Mouse (Mus musculus): Measurements from ENCODE around the gene Taar6. TPM values are rescaled to one million over a fixed set of nuclear protein-coding genes. Genes with fewer than 3 reads are reported as not detected.

The Taar6 gene
- under 1 TPM in 1 of 2 experiments, not detected in 1; 0.16 TPM for polyA plus RNA-seq (2017; shearing (Covaris generic))

GRCm38 (mm10) chr10:23985546-23985945, at the start of gene Taar6:
Gene Taar6 (minus strand): TSS chr10:23985646.

GRCm38 (mm10) chr10:24026922-24027321, 41.5 kb upstream of the Taar6 start, which contains the start of gene Taar7d:
Gene Taar7d (plus strand): TSS chr10:24027222.

DNA sequence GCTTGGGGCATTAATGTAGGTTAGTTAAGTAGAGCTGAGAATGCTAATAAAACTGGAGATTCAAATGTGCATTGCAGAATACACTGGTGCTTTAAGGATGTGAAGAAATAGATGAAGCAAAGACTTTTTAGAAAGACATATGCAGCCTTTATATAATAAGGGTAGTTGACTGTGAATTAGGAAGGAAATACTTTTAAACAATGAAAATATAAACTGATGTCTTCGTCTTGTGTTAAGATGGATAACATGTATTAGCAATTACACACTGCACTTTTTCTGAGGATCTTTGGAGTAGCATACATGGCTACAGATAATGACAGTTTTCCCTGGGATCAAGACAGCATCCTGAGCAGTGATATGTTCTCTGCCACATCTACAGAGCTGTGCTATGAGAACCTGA, 14.2 kb upstream of the Taar6 start, which contains the start of gene Taar7b:
Gene Taar7b, plus strand, starts transcription at position 301 of the 400 bp plus-strand sequence.

DNA sequence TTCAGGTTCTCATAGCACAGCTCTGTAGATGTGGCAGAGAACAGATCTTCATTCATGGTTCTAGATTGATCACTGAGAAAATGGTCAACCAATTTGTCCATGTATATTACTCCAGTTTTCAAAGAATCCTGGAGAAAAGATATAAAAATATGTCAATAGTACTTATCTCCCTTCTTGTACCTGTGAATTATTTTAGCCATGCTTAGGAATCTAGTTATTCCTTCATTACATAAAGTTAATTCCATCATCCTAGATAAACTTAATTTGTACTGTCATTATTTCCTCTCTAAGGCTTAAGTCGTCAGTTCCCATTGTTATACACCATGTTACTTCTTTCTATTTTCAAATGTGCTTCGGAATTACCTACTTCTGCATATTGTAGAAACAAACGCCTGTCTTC, 7.9 kb upstream of the Taar6 start, which contains the start of gene Taar7a:
Gene Taar7a, minus strand, starts transcription at position 101 of the 400 bp plus-strand sequence.

DNA sequence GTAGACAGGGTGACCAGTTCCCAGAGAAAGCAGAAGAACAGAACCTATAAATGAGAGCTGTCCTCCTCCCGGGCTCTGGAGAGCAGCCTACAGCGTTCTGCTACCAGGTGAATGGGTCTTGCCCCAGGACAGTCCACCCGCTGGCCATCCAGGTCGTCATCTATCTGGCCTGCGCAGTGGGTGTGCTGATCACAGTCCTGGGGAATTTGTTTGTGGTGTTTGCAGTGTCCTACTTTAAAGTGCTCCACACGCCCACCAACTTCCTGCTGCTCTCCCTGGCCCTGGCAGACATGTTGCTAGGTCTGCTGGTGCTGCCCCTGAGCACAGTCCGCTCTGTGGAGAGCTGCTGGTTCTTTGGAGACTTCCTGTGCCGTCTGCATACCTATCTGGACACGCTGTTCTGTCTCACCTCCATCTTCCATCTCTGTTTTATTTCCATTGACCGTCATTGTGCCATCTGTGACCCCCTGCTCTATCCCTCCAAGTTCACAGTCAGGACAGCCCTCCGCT, 14.7 kb downstream of the Taar6 start, which contains the start of gene Taar5:
Gene Taar5, plus strand, starts transcription at position 51 of the 510 bp plus-strand sequence.

DNA sequence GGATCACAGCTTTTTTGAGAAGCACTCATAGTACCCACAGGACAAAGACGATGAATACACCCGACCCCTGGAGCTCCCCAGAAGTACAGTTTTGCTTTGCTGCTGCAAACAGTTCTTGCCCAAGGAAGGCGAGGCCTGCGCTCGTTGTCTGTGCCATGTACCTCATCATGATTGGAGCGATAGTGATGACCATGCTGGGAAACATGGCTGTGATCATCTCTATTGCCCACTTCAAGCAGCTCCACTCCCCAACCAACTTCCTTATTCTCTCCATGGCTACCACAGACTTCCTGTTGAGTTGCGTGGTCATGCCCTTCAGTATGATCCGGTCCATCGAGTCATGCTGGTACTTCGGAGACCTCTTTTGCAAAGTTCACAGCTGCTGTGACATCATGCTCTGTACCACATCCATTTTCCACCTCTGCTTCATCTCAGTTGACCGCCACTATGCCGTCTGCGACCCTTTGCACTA, 25.0 kb downstream of the Taar6 start, which contains the start of gene Taar4:
Gene Taar4, plus strand, starts transcription at position 51 of the 472 bp plus-strand sequence.

DNA sequence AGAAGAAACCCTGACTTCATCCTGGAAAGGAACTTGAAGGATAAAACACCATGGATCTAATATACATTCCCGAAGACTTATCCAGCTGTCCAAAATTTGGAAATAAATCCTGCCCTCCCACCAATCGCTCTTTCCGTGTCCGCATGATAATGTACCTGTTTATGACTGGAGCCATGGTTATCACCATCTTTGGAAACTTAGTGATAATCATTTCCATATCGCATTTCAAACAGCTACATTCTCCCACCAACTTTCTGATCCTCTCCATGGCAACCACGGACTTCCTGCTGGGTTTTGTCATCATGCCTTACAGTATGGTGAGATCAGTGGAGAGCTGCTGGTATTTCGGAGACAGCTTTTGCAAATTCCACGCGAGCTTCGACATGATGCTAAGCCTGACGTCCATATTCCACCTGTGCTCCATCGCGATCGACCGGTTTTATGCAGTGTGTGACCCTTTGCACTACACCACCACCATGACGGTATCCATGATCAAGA, 35.9 kb downstream of the Taar6 start, which contains the start of gene Taar3:
Gene Taar3, plus strand, starts transcription at position 51 of the 498 bp plus-strand sequence.

DNA sequence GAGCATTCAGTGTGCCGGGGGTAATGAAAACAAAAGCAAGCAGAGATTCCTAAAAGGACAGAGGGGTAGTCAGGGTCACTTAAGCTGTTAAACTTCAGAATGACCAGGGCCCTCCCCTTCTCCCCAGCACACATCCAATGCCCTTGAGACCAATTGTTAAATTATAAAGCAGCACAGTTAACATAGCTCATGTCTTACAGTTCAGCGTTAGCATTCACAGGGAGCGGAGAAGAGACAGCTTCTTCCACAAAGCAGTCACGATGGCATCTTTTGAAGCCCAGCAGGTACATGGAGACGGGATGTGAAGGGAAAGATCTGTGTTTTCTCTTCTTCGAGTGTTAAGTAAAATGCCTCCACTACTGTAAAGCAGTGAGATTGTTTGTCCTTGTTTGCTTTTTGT, 47.1 kb downstream of the Taar6 start, which contains the start of gene Taar2:
Gene Taar2, plus strand, starts transcription at position 261 of the 400 bp plus-strand sequence.

Other genes with a start within 250 kb of the Taar6 start
- 10 to 100 TPM; 21.7 to 29.9 TPM for gene Rps12, start 198.4 kb downstream of the Taar6 start, polyA plus RNA-seq (2017; shearing (Covaris generic))
- gene Slc18b1, start 188.7 kb downstream of the Taar6 start, polyA plus RNA-seq (2017; shearing (Covaris generic)): 1 to 10 TPM in 1 of 2 experiments, under 1 TPM in 1; 0.53 to 1.4 TPM
- under 1 TPM; 0.11 to 0.16 TPM for gene Vnn3, start 134.2 kb downstream of the Taar6 start, polyA plus RNA-seq (2017; shearing (Covaris generic))
- gene Vnn1, start 91.0 kb downstream of the Taar6 start, polyA plus RNA-seq (2017; shearing (Covaris generic)): under 1 TPM; 0.53 to 0.74 TPM
- gene Taar1, start 65.3 kb downstream of the Taar6 start, polyA plus RNA-seq (2017; shearing (Covaris generic)): 1 to 10 TPM in 1 of 2 experiments, not detected in 1; 1.7 TPM
- gene Taar2, start 47.1 kb downstream of the Taar6 start, polyA plus RNA-seq (2017; shearing (Covaris generic)): not detected
- gene Taar3, start 36.1 kb downstream of the Taar6 start, polyA plus RNA-seq (2017; shearing (Covaris generic)): not detected
- gene Taar4, start 25.2 kb downstream of the Taar6 start, polyA plus RNA-seq (2017; shearing (Covaris generic)): not detected
- 1 to 10 TPM in 1 of 2 experiments, not detected in 1; 1.2 TPM for gene Taar5, start 14.9 kb downstream of the Taar6 start, polyA plus RNA-seq (2017; shearing (Covaris generic))
- under 1 TPM in 1 of 2 experiments, not detected in 1; 0.36 TPM for gene Taar7a, start 7.8 kb upstream of the Taar6 start, polyA plus RNA-seq (2017; shearing (Covaris generic))
- under 1 TPM in 1 of 2 experiments, not detected in 1; 0.98 TPM for gene Taar7b, start 14.3 kb upstream of the Taar6 start, polyA plus RNA-seq (2017; shearing (Covaris generic))
- gene Taar7d, start 41.6 kb upstream of the Taar6 start, polyA plus RNA-seq (2017; shearing (Covaris generic)): not detected
- under 1 TPM; 0.46 to 0.50 TPM for gene Taar7e, start 52.0 kb upstream of the Taar6 start, polyA plus RNA-seq (2017; shearing (Covaris generic))
- gene Taar7f, start 63.9 kb upstream of the Taar6 start, polyA plus RNA-seq (2017; shearing (Covaris generic)): not detected
- not detected for gene Taar8a, start 90.9 kb upstream of the Taar6 start, polyA plus RNA-seq (2017; shearing (Covaris generic))
- not detected for gene Taar8b, start 106.6 kb upstream of the Taar6 start, polyA plus RNA-seq (2017; shearing (Covaris generic))
- gene Taar8c, start 116.3 kb upstream of the Taar6 start, polyA plus RNA-seq (2017; shearing (Covaris generic)): not detected
- gene Taar9, start 123.9 kb upstream of the Taar6 start, polyA plus RNA-seq (2017; shearing (Covaris generic)): 1 to 10 TPM in 1 of 2 experiments, under 1 TPM in 1; 0.14 to 1.4 TPM
- 10 to 100 TPM; 39.8 to 48.8 TPM for gene Stx7, start 163.7 kb upstream of the Taar6 start, polyA plus RNA-seq (2017; shearing (Covaris generic))
- not detected for gene Moxd1, start 237.9 kb upstream of the Taar6 start, polyA plus RNA-seq (2017; shearing (Covaris generic))

Data from inflammation-experienced regulatory T-cells (primary cell).